Comparison of ENCODE assay signal across 8 mouse cellular contexts in genomic region chr15:25624263-25624662, GRCm38 (mm10). TPM values are rescaled to one million over a fixed set of nuclear protein-coding genes. Genes with fewer than 3 reads are reported as not detected.
A peak's percentile ranks its signal among the peaks of the same experiment; 100 is the strongest.
DNase-seq lines count a peak whose midpoint lies in the region; ATAC-seq and TF ChIP-seq lines count a peak whose summit lies in the region.

No protein-coding gene starts in this region.

- H3K9ac ChIP-seq in ES-Bruce4 (ENCODE audit: low read depth, poor library complexity, severe bottlenecking), result no peak overlapping the region
- H3K9ac ChIP-seq in embryonic facial prominence, embryonic 14.5 days (ENCODE audit: low read depth, low read length), result no peak overlapping the region
- no peak overlapping the region for H3K9ac ChIP-seq in intestine, embryonic 16.5 days (ENCODE audit: low read depth, low read length)
- H3K9ac ChIP-seq in stomach, embryonic 14.5 days (replicated peaks; ENCODE audit: low read depth, low read length), result no peak overlapping the region; the same call in 1 of the 2 replicates

- no peak for TF ChIP-seq POLR2A in ES-Bruce4 (IDR thresholded peaks at IDR 0.05; ENCODE audit: insufficient read depth, low read length)
- no peak for TF ChIP-seq POLR2A in lung, adult 2 months (IDR thresholded peaks at IDR 0.05; ENCODE audit: borderline replicate concordance, extremely low read depth, low read depth, low read length)

- no peaks in the 10 kb centered on the region for H3K4me1 ChIP-seq in ES-Bruce4 (ENCODE audit: control insufficient read depth, insufficient read depth, low read length)
- H3K4me1 ChIP-seq in embryonic facial prominence, embryonic 14.5 days (ENCODE audit: control insufficient read depth, insufficient read depth, low read length), result peaks cover 28% of the 10 kb centered on the region
- peaks cover 19% of the 10 kb centered on the region for H3K4me1 ChIP-seq in intestine, embryonic 16.5 days (ENCODE audit: control insufficient read depth, insufficient read depth, low read length)
- peaks cover 17% of the 10 kb centered on the region for H3K4me1 ChIP-seq in lung, adult 2 months (ENCODE audit: control insufficient read depth, insufficient read depth, low read length)
- H3K4me1 ChIP-seq in stomach, embryonic 14.5 days (ENCODE audit: control insufficient read depth, insufficient read depth, low read length), result peaks cover 19% of the 10 kb centered on the region; the same call in 1 of the 2 replicates

- DNase-seq in 416B (ENCODE audit: low read depth), result peak; percentile 85
- DNase-seq in embryonic facial prominence, embryonic 14.5 days (ENCODE audit: low spot score), result peak; percentile 56
- peak; percentile 34 for DNase-seq in lung, adult 2 months
- no peak for DNase-seq in ovary, adult 18-20 months (ENCODE audit: low spot score)
- no peak for DNase-seq in cerebellum, adult 18-20 months

- H3K4me2 ChIP-seq in embryonic facial prominence, embryonic 14.5 days (ENCODE audit: low read depth, low read length), result peak overlapping the region; percentile 70
- H3K4me2 ChIP-seq in intestine, embryonic 16.5 days (ENCODE audit: low read depth, low read length), result peak overlapping the region; percentile 57
- peak overlapping the region; percentile 73 for H3K4me2 ChIP-seq in stomach, embryonic 14.5 days (replicated peaks; ENCODE audit: low read depth, low read length)

- peak; percentile 40 for TF ChIP-seq CTCF in ES-Bruce4 (IDR thresholded peaks at IDR 0.05; ENCODE audit: low read depth, low read length)
- TF ChIP-seq CTCF in lung, adult 2 months (IDR thresholded peaks at IDR 0.05; ENCODE audit: insufficient read depth, low read length), result peak; percentile 54

- WGBS in embryonic facial prominence, embryonic 14.5 days, result 33% methylated on average over 3 of the region's 3 CpGs
- 45% methylated on average over 3 of the region's 3 CpGs for WGBS in intestine, embryonic 16.5 days
- 38% methylated on average over 3 of the region's 3 CpGs for WGBS in lung, adult 2 months
- 51% methylated on average over 3 of the region's 3 CpGs for WGBS in stomach, embryonic 14.5 days

- H3K27ac ChIP-seq in ES-Bruce4 (ENCODE audit: insufficient read depth, low read length), result no peak overlapping the region
- H3K27ac ChIP-seq in embryonic facial prominence, embryonic 14.5 days (replicated peaks; ENCODE audit: low read depth, low read length), result no peak overlapping the region
- H3K27ac ChIP-seq in intestine, embryonic 16.5 days (ENCODE audit: low read length), result no peak overlapping the region
- no peak overlapping the region for H3K27ac ChIP-seq in stomach, embryonic 14.5 days (ENCODE audit: low read length)

- no peaks in the 10 kb centered on the region for H3K9me3 ChIP-seq in ES-Bruce4 (replicated peaks; ENCODE audit: control insufficient read depth, insufficient read depth, low read length, poor library complexity, severe bottlenecking)
- no peaks in the 10 kb centered on the region for H3K9me3 ChIP-seq in embryonic facial prominence, embryonic 14.5 days (ENCODE audit: control insufficient read depth, low read length)
- H3K9me3 ChIP-seq in intestine, embryonic 16.5 days (ENCODE audit: control insufficient read depth, low read length), result no peaks in the 10 kb centered on the region
- no peaks in the 10 kb centered on the region for H3K9me3 ChIP-seq in stomach, embryonic 14.5 days (ENCODE audit: control insufficient read depth, low read depth, low read length)

- TF ChIP-seq EP300 in ES-Bruce4 (IDR thresholded peaks at IDR 0.05; ENCODE audit: insufficient read depth, low read depth, low read length), result no peak

- no peaks in the 10 kb centered on the region for H3K27me3 ChIP-seq in ES-Bruce4 (ENCODE audit: control insufficient read depth, insufficient read depth, low read length, poor library complexity, severe bottlenecking)
- H3K27me3 ChIP-seq in embryonic facial prominence, embryonic 14.5 days (replicated peaks; ENCODE audit: control insufficient read depth, insufficient read depth, low read length), result no peaks in the 10 kb centered on the region
- H3K27me3 ChIP-seq in intestine, embryonic 16.5 days (replicated peaks; ENCODE audit: control insufficient read depth, insufficient read depth, low read length), result no peaks in the 10 kb centered on the region
- H3K27me3 ChIP-seq in stomach, embryonic 14.5 days (ENCODE audit: control insufficient read depth, insufficient read depth, low read length), result no peaks in the 10 kb centered on the region

- no peak overlapping the region for H3K4me3 ChIP-seq in ES-Bruce4 (ENCODE audit: low read depth, low read length)
- H3K4me3 ChIP-seq in embryonic facial prominence, embryonic 14.5 days (ENCODE audit: low read depth, low read length), result peak overlapping the region; percentile 76
- peak overlapping the region; percentile 73 for H3K4me3 ChIP-seq in intestine, embryonic 16.5 days (ENCODE audit: low read length)
- peak overlapping the region; percentile 43 for H3K4me3 ChIP-seq in lung, adult 2 months (replicated peaks; ENCODE audit: extremely low read depth, low read depth, low read length)
- peak overlapping the region; percentile 90 for H3K4me3 ChIP-seq in stomach, embryonic 14.5 days (ENCODE audit: low read depth, low read length)

- no peak for ATAC-seq in embryonic facial prominence, embryonic 14.5 days (ENCODE audit: low read depth)
- no peak for ATAC-seq in intestine, embryonic 16.5 days
- ATAC-seq in stomach, embryonic 14.5 days (ENCODE audit: insufficient number of reproducible peaks, insufficient read depth, low FRiP score, low read depth), result no peak

- no peaks in the 10 kb centered on the region for H3K36me3 ChIP-seq in ES-Bruce4 (ENCODE audit: control insufficient read depth, insufficient read depth, low read length, poor library complexity, severe bottlenecking)
- H3K36me3 ChIP-seq in embryonic facial prominence, embryonic 14.5 days (ENCODE audit: control insufficient read depth, insufficient read depth, low read length), result no peaks in the 10 kb centered on the region
- no peaks in the 10 kb centered on the region for H3K36me3 ChIP-seq in intestine, embryonic 16.5 days (ENCODE audit: control insufficient read depth, insufficient read depth, low read length)
- no peaks in the 10 kb centered on the region for H3K36me3 ChIP-seq in stomach, embryonic 14.5 days (ENCODE audit: control insufficient read depth, insufficient read depth, low read length)

RNA-seq across cellular contexts. Expression of gene Myo10, which starts 1.9 kb away (rescaled TPM):
- 166 and 171 TPM in 2 replicates for polyA plus RNA-seq in ES-Bruce4 (2011; ENCODE audit: insufficient read depth, insufficient read length, low read depth, missing spikeins)
- polyA plus RNA-seq in embryonic facial prominence, embryonic 14.5 days (2014; fragmentation: Nextera tagmentation; extraction: Ambion mirVana), result 35.0 and 41.8 TPM in 2 replicates
- polyA plus RNA-seq in intestine, embryonic 16.5 days (2015; fragmentation: Nextera tagmentation; extraction: Ambion mirVana), result 17.7 and 19.2 TPM in 2 replicates
- polyA plus RNA-seq in lung, adult 2 months (2012; rRNA removed), result 81.3 and 82.7 TPM in 2 replicates
- 46.1 and 48.0 TPM in 2 replicates for polyA plus RNA-seq in stomach, embryonic 14.5 days (2014; fragmentation: Nextera tagmentation; extraction: Ambion mirVana)

Comparison
In these comparisons a context has a peak if more than half of its experiments do, and no peak if none do; other contexts are left out.
1. DNase-seq: peak in 416B (single experiment), embryonic facial prominence, embryonic 14.5 days (single experiment) and lung, adult 2 months (single experiment); none in ovary, adult 18-20 months (single experiment) and cerebellum, adult 18-20 months (0 of 2).
2. Peak in every context shown above with its lines, with median percentiles within 50 percentile points of each other: H3K4me2 ChIP-seq.